Mouse (Mus musculus): ENCODE results near the gene Chd4.

GRCm38 (mm10) chr6:125143904-125144303 is 48.1 kb downstream of the Chd4 start:
- TF ChIP-seq CTCF (IDR thresholded peaks at IDR 0.05; ENCODE audit: control insufficient read depth, insufficient read depth, insufficient read length) = no peak
- TF ChIP-seq USF1 (IDR thresholded peaks at IDR 0.05; ENCODE audit: low read depth) = no peak
- no peak for TF ChIP-seq MYOG (IDR thresholded peaks at IDR 0.05; ENCODE audit: control insufficient read depth, extremely low read depth, insufficient read length)

Data from C2C12 (cell line).